Mouse (Mus musculus) retina, embryonic 14.5 days (tissue): ENCODE measurements around the gene Cib2.

Experiments used
- DNase-seq: peaks from one replicate; pipeline ENCODE4 v3.0.0-alpha.2; 2015; ENCODE audit warnings: low spot score

The Cib2 gene

DNA sequence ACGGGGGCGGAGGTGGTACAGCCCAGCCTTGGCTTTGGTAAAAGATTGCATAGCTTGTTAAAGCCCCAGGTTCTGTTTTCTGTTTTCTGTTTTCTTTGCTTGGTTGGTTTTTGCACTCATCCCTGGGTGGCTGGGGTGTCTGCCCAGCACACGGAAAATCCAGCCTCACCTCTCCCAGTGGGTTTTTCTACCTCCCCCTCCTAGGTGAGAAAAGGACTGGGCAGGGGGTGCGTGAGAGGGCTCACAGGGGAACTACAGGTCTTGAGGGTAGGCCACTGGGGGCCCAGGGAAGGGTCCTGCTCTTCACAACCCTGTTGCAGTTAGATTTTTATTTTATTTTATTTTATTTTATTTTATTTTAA, 15.1 kb downstream of the Cib2 start:
- DNase-seq: no peak

DNA sequence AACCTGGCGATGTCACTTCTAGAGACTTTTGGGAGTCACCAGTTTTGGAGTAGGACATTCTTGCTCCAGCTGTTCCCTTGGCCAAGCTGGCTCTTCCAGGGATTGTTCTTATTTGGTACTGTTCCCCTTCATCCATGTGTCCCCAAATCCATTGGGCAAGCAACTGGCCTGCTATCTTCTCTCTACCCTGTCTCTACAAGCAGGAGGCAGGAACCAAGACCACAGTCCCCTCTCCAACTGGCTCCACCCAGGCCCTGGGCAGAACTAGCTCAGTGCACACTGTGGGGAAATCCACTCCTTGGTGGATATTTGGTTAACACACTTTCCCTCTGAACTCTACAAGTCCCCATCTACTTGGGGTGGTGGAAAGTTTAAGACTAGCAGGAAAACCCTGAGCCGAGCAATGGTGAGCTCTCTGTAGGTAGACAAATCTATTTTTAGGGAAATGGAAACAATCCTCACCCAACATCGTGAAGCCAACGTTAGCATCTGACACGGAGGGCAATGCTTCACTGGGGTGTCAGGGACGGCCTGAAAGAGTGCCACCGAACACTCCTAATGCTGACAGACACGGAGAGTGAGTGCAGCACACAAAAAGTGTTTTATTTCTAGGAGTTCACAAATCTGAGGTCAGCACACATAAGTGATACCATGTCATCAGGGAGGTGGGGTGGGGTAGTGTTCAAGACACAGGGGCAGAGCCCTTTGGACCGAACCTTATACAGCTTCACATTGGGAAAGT, 15.6 kb downstream of the Cib2 start:
- no peak for DNase-seq

GRCm38 (mm10) chr9:54540801-54541200, 19.2 kb downstream of the Cib2 start:
- no peak for DNase-seq

- no peak for DNase-seq
Observed at GRCm38 (mm10) chr9:54538684-54539083, 21.3 kb downstream of the Cib2 start, which contains the start of gene Sh2d7. TSS of gene Sh2d7 (plus strand) at chr9:54538984.

- no peak for DNase-seq
Observed at GRCm38 (mm10) chr9:54538244-54538643, 21.8 kb downstream of the Cib2 start.

GRCm38 (mm10) chr9:54537480-54537879, 22.5 kb downstream of the Cib2 start:
- DNase-seq: no peak

GRCm38 (mm10) chr9:54537030-54537429, 23.0 kb downstream of the Cib2 start:
- DNase-seq: peak; percentile 11

- DNase-seq: no peak
Observed at GRCm38 (mm10) chr9:54536236-54536635, 23.8 kb downstream of the Cib2 start.

DNA sequence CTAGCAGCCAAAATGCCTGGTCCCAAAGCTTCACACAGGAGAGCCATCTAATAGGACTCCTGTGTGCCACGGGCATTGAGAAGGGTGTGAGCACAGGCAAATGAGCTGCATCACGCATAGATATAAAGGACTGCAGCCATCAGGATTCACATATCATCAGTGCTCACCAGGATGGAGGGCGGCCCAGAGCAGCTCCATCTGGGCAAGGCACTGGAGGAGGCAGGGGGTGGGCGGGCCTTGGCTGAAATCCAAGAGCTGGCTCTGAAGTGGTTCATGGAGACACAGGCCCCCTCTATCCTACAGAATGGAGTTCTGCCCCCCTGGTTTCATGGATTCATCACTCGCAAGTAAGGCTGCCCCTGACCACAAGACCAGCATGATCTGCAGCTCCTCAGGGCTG, 26.0 kb downstream of the Cib2 start:
- no peak for DNase-seq

DNA sequence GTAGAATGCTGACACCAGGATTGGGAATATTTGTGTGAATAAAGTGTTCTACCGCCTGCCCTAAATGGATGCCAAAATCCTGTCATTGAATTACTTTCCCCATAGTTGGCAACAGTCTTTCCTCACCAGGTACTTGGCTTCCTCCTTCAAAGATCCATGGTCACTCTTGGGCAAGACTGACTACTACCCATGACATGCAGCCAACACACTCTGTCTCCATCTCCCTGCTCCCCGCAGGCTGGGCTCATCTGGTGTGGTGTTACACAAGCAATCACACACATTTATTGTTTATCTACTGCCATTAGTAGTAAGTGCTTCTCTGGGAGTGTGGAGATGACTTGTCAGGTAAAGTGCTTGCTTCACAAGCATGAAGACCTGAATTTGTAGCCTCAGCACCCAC, 27.1 kb downstream of the Cib2 start:
- DNase-seq: no peak

DNA sequence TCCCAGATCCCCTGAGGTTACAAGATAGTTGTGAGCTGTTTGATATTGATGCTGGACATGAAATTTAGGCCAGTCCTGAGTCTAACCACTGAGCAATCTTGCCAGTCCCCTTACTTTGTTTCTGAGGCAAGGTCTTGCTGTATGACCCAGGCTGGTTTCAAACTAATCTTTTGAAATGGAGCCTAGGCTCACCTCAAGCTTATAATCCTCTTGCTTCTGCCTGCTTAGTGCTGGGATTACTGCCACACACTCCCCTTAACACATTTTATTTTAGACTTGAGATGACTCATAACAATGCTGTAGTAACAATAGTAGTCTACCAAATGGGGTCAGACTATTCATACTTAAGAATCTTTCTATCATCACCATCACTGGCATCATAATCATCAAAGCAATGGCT, 28.6 kb downstream of the Cib2 start:
- DNase-seq: no peak

- DNase-seq: no peak
Observed at GRCm38 (mm10) chr9:54530836-54531235, 29.2 kb downstream of the Cib2 start.

DNA sequence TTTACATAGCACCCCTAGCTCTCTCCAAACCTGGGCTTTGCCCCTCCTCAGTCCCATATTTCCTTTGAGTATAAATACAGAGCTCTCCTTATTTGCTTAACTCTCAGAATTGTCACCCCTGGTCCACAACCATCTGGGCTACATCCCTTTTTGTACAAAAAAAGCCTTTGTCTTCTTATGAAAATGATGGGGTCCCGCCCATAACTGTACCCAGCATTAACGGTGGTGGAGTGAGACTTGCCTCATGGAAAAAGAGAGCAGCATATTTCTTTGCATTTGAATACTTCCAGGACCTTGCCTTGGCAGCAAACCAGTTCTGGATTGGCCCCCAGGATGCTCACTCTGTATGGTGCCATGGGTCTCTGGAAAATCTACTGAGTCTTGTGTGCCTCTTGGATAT, 30.1 kb downstream of the Cib2 start:
- DNase-seq: no peak

GRCm38 (mm10) chr9:54527694-54528093, 32.3 kb downstream of the Cib2 start:
- no peak for DNase-seq

GRCm38 (mm10) chr9:54520286-54520685, 39.7 kb downstream of the Cib2 start:
- DNase-seq: no peak

DNA sequence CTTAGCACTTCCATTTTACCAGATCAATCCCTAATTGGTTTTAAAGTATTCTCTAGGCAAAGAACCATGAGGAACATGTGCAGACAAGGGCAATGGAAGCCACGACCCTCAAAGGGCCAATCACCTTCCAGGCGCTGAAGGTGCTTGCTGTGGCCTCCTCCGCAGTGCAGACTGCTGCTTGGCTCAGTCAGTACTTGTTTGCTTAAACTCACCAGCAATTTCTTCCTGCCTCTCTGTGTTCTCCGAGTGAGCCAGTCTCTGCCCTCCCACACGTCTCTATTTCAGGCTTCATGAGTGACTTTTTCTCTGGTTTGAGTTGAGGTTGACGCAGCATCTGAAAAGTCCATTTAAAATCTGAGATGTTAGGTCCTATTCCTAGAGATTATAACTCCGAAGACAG, 41.1 kb downstream of the Cib2 start:
- DNase-seq: no peak

DNA sequence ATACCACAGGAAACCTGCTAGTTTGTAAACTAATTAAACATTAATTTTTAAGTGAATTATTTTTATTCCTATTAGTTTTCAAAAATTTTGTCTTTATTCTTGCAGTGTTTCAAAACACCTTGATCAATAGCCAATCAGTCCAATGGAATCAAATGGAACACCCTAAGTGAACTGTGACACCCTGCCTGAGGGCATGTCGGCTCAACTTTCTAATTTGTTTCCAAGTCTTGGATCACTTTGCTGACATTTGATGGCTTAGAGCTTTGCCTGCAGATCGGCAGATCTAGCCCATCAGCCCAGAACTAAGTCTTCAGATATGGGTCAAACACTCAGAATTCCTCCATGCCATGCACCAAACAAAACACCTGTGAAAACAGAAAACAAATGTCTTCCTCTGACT, 44.0 kb downstream of the Cib2 start:
- DNase-seq: no peak

DNA sequence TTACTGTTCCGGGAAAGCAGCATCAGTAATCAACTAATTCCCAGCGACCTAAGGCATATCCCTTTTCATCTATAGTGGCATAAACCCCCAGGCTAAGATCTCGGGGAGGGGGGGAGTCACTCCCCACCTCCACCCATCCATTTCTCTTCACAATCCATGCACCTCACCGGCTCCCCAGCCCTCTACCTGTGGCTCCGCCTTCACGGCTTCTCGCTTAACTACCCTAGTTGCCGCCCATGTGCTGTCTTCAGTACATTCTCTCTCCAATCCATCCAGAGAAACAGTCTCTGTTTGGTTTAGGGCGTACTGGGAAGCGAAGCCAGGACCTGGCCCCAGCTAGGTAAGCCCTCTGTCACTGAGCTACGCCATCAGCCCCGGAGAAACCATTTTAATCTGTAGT, 57.1 kb downstream of the Cib2 start:
- no peak for DNase-seq

GRCm38 (mm10) chr9:54502111-54502495, 57.9 kb downstream of the Cib2 start:
- no peak for DNase-seq

GRCm38 (mm10) chr9:54501453-54502110, 58.4 kb downstream of the Cib2 start, which contains the start of gene Dmxl2:
TSS of gene Dmxl2 (minus strand) at chr9:54501626.
- DNase-seq: peak; percentile 98

DNA sequence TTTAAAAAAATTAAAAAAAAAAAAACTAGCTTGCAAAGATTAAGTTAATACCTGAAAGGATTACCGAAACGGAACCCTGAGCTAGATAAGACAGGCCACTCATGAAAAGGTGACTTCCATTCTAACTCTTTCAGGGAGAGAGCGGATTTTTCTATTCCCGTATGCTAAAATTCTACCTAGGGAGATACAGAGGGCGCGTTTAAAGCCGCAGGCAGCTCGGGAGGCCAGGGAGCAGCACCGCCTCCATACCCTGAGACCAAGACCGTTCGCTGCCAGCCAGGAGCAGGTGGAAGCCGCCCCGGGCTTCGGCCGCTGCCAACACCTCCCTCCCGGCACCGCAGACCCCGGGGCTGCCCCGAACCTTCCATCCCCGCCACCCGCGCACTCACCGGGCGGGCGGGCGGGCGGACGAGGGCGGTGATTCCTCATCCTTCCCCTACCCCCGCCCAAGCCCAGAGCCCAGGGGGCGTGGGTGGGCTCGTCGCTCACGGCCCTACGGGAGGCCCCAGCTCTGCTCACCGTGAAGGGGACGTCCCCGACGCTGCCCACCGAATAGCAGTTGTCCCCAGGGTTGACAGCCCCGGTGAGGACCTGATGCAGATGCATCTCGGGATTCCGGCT, 59.1 kb downstream of the Cib2 start:
- no peak for DNase-seq

DNA sequence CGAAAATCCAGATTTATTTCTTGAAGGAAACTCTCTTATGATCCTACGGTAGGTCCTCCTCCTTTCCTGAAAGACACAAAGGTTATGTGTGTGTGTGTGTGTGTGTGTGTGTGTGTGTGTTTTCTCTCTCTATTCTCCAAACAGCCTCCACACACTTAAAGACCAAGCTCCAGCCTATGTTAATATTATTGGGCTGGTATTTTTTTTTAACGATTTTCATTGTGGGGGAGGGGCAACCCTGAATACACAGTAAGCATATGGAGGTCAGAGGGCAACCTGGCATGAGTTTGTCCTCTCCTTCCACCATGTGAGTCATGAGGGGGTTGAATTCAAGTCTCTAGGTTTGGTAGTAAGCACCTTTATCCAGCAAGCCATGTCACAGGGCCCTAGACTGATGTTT, 60.2 kb downstream of the Cib2 start:
- DNase-seq: no peak

DNA sequence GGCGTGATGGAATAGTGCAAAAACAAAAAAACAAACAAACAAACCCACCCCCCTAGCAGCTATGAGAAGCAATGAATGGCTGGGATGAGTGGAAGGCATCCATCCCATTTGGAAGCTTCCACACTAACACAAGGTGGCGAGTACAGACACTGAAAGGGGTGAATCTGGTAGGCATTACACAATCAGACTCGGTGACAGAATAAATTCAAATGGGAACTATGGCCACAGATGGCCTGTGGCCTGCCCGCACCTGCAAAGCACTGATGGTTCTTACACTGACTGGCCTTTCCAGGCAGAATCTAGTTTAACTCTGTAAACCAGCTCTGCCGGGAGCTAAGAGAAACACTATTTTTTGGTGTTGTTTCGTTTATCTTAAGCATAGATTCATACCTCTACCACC, 60.7 kb downstream of the Cib2 start:
- no peak for DNase-seq
